Mouse (Mus musculus): ENCODE data around the gene Pramel3.
"Not testable (repeated sequence)": the region's sequence is repeated elsewhere in the genome, so short reads cannot be mapped to it uniquely, and the experiment has no call there.

Gene Pramel3

DNA sequence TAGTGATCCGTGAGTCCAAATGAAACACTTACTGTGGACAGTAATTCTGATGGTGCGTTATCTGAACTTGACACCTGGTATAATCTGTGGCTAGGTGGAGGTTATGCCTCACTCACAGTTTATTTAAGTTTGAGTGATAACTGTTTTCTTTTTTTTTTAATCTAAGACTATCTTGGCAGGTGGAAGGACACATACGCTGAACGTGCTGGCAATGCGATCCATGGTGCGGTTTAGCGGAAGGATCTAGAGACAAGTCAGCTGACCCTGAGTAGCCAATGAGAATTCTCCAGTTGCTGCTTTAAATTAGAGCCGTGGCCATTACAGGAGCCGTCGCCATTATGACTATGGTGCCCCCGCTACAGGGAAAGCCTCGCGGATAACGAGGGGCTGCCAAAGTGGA is at the start of gene Pramel3:
TSS of gene Pramel3 (plus strand) at position 301 of the 400 bp plus-strand sequence.
- DNase-seq: not testable (repeated sequence)

DNA sequence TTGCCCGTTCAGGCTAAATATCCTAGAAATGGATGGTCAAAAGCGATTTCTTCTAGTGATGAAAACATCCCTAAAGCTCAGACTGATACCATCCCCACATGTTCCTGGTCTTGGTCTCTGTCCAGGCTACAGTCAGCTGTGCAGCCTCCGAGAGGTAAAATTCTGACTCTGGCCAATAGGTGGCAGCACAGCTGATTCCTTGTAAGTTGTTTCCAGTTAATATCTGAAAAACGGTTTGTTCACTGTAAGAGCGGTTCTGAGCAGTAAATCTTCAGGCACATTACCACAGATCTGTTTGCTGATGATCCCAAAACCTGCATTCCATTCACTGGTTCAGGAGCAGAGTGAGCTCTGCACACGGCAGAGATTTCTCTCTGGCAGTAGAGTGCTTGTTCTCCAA is 58.6 kb downstream of the Pramel3 start:
- not testable (repeated sequence) for DNase-seq

DNA sequence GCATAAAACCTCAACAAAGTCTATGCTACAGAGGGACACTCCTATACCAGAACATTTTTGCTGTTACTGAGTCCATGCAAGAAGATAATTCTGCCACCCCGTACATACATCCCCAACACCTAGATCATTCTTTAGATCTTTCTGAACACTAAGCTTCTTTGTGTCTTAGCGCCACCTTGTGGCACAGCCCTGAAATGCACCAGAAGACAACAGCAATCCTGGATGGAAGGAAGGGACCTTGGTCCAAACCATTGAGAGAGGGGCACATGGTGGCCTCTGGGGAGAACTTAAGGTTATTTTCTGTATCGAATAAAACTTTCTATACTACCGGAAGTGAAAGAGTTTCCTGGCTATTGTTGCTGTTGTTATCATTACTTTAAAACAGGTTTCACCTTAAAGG is 59.8 kb downstream of the Pramel3 start:
- DNase-seq: not testable (repeated sequence)

Measured in thymus, postnatal 36 days (tissue).